Mouse (Mus musculus): ENCODE measurements around the gene Zdhhc12. TPM values are rescaled to one million over a fixed set of nuclear protein-coding genes. Genes with fewer than 3 reads are reported as not detected.

The Zdhhc12 gene
- polyA plus RNA-seq, 1 experiment from 2014 or later = 24.0 TPM

DNA sequence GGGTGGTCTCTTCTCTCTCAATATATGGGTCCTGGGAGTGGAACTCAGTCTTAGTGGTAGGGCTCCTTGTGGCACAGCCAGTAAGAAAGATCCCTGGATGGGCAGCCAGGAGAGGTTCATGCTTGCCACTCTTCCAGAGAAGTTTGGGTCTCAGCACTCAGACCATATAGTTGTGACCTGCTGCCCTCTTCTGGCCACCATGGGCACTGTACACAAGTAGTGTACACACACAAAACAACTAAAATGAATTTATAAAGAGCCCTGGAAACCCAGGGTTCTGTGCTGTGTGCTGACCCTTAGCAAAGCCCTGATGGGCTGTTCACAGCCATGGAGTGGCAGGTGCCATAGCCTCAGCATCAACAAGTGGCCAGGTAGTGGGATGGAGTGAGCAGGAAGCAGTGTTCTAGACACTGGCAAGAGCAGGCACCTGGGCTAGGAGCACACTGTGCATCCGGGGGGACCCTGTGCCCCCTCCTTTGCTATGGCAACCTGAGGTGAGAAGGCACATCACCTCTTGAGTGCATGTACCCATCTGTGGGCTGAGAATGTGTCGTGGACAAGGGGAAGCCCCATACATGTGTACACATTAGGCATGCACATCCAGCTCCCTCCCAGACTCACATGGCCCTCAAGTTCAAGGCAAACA, 2.6 kb upstream of the Zdhhc12 start:
- Histone ChIP-seq H3K27ac (no peak overlapping the region), H3K27me3 (no peaks in the 10 kb centered on the region), H3K4me3 (no peak overlapping the region), H3K9ac (no peak overlapping the region; the same call in 1 of the 2 replicates), H3K9me3 (no peaks in the 10 kb centered on the region), H3K4me2 (no peak overlapping the region), H3K36me3 (peaks cover 59% of the 10 kb centered on the region), H3K4me1 (peaks cover 20% of the 10 kb centered on the region)
- ATAC-seq (ENCODE audit: insufficient number of reproducible peaks, insufficient read depth, low FRiP score, low TSS enrichment, low read depth) = no peak
- WGBS = 88% methylated on average over 2 of the region's 2 CpGs

- H3K4me1 ChIP-seq = peaks cover 20% of the 10 kb centered on the region
- no peaks in the 10 kb centered on the region for H3K9me3 ChIP-seq
- 4% methylated on average over 13 of the region's 13 CpGs for WGBS
- H3K9ac ChIP-seq = peak overlapping the region; percentile 76
- no peaks in the 10 kb centered on the region for H3K27me3 ChIP-seq
- H3K4me2 ChIP-seq = peak overlapping the region; percentile 79
- no peak for ATAC-seq (ENCODE audit: insufficient number of reproducible peaks, insufficient read depth, low FRiP score, low TSS enrichment, low read depth)
- peaks cover 55% of the 10 kb centered on the region for H3K36me3 ChIP-seq
- peak overlapping the region; percentile 71; the same call in 1 of the 2 replicates for H3K27ac ChIP-seq
- H3K4me3 ChIP-seq = peak overlapping the region; percentile 66
Measured at GRCm38 (mm10) chr2:30094208-30094588, 750 bp upstream of the Zdhhc12 start.

DNA sequence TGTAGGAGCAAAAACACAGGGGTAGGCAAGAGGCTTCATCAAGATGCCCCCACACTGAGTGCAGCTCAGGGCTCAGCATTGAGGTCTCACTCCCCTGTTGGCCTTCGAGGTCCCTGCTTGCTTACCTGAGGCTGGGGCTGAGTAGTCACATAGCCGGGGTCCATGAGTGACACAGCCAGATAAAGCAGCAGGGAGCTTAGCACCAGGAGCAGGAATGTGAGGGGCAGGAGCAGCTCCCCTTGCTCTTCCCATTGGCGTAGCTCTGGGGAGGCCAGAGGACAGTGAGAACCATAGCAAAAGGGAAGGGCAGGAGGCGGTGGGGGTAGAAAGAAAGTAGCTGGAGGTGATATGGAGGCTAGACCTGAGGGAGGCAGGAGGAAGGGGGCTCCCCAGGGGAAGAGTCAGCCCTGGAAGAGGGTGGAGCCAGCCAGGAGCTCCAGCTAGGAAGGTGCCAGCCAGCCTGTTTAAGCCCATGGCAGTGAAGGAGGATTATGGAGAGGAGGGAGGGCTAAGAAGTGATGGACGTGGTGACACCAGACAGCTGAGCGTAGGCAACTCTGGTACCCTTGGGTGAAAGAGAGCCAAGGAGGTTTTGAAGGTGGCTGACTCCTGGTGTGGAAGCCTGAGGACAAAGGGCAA, 1.0 kb downstream of the Zdhhc12 start:
- Histone ChIP-seq H3K4me1 (peaks cover 20% of the 10 kb centered on the region), H3K27me3 (no peaks in the 10 kb centered on the region), H3K36me3 (peaks cover 41% of the 10 kb centered on the region), H3K4me2 (peak overlapping the region; percentile 79), H3K9me3 (no peaks in the 10 kb centered on the region), H3K4me3 (peak overlapping the region; percentile 66), H3K27ac (no peak overlapping the region; the same call in 1 of the 2 replicates), H3K9ac (peak overlapping the region; percentile 76)
- ATAC-seq (ENCODE audit: insufficient number of reproducible peaks, insufficient read depth, low FRiP score, low TSS enrichment, low read depth) = no peak
- WGBS = 53% methylated on average over 6 of the region's 6 CpGs

DNA sequence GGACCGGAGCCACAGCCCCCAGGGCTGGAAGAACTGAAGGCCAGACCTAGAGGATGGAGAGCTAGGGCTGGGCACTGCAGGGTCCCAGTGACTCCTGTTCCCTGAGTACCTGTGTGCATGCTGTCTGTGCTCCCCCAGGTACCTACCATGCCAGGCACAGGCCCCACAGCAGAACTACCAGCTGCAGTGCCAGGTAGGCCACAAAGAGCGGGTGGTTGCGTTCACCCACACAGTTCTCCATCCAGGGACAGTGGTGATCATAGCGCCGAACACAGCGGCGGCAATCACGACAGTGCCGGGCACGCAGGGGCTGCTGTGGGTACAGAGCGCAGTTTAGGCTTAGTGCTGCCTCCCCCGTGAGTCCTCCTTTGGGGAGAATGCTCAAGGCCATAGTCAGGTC, 1.9 kb downstream of the Zdhhc12 start:
- Histone ChIP-seq H3K36me3 (peaks cover 36% of the 10 kb centered on the region), H3K4me2 (no peak overlapping the region), H3K9ac (no peak overlapping the region), H3K4me1 (peaks cover 20% of the 10 kb centered on the region), H3K27ac (no peak overlapping the region), H3K9me3 (no peaks in the 10 kb centered on the region), H3K4me3 (no peak overlapping the region), H3K27me3 (no peaks in the 10 kb centered on the region)
- 95% methylated on average over 12 of the region's 12 CpGs for WGBS
- ATAC-seq (ENCODE audit: insufficient number of reproducible peaks, insufficient read depth, low FRiP score, low TSS enrichment, low read depth) = no peak

DNA sequence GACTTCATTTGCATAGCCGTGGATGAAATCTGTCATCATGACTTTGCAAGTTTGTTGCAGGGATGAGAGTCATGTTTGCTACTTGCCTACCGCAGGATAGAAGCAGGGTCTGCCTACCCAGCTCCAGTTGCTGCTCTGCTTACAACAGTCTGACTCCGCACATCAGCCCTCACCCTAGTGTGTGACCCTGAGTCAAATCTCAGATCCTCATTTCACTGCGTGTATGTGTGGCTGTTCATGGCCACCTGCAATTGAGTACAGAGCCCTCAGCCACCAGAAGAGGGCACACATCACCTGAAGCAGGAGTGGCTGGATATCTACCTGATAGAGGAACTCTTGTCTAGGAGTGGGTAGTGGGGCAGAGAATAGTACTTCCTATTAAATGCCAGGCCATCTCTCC, 6.1 kb downstream of the Zdhhc12 start:
- WGBS = 87% methylated on average over 4 of the region's 4 CpGs

GRCm38 (mm10) chr2:30084632-30085031, 8.8 kb downstream of the Zdhhc12 start:
- H3K9ac ChIP-seq = peak overlapping the region; percentile 61
- no peak overlapping the region for H3K27ac ChIP-seq
- 8% methylated on average over 12 of the region's 12 CpGs for WGBS
- no peaks in the 10 kb centered on the region for H3K9me3 ChIP-seq
- no peaks in the 10 kb centered on the region for H3K27me3 ChIP-seq
- peak; percentile 48; the same call in 1 of the 2 replicates for ATAC-seq (ENCODE audit: insufficient number of reproducible peaks, insufficient read depth, low FRiP score, low TSS enrichment, low read depth)
- H3K4me1 ChIP-seq = peaks cover 6% of the 10 kb centered on the region
- peak overlapping the region; percentile 28 for H3K4me3 ChIP-seq
- H3K36me3 ChIP-seq = peaks cover 8% of the 10 kb centered on the region
- peak overlapping the region; percentile 56 for H3K4me2 ChIP-seq

More for the DNA sequence above, 6.1 kb downstream of the Zdhhc12 start:
- Histone ChIP-seq H3K36me3 (peaks cover 29% of the 10 kb centered on the region), H3K4me1 (peaks cover 8% of the 10 kb centered on the region), H3K4me2 (no peak overlapping the region), H3K9me3 (no peaks in the 10 kb centered on the region), H3K9ac (no peak overlapping the region), H3K4me3 (no peak overlapping the region), H3K27me3 (no peaks in the 10 kb centered on the region), H3K27ac (no peak overlapping the region)
- ATAC-seq (ENCODE audit: insufficient number of reproducible peaks, insufficient read depth, low FRiP score, low TSS enrichment, low read depth) = no peak

- no peak for ATAC-seq (ENCODE audit: insufficient number of reproducible peaks, insufficient read depth, low FRiP score, low TSS enrichment, low read depth)
- Histone ChIP-seq H3K36me3 (peaks cover 7% of the 10 kb centered on the region), H3K4me3 (peak overlapping the region; percentile 28), H3K9me3 (no peaks in the 10 kb centered on the region), H3K9ac (no peak overlapping the region), H3K4me1 (peaks cover 6% of the 10 kb centered on the region), H3K4me2 (peak overlapping the region; percentile 56), H3K27ac (no peak overlapping the region), H3K27me3 (no peaks in the 10 kb centered on the region)
- 56% methylated on average over 5 of the region's 5 CpGs for WGBS
Measured at GRCm38 (mm10) chr2:30084113-30084512, 9.3 kb downstream of the Zdhhc12 start.

DNA sequence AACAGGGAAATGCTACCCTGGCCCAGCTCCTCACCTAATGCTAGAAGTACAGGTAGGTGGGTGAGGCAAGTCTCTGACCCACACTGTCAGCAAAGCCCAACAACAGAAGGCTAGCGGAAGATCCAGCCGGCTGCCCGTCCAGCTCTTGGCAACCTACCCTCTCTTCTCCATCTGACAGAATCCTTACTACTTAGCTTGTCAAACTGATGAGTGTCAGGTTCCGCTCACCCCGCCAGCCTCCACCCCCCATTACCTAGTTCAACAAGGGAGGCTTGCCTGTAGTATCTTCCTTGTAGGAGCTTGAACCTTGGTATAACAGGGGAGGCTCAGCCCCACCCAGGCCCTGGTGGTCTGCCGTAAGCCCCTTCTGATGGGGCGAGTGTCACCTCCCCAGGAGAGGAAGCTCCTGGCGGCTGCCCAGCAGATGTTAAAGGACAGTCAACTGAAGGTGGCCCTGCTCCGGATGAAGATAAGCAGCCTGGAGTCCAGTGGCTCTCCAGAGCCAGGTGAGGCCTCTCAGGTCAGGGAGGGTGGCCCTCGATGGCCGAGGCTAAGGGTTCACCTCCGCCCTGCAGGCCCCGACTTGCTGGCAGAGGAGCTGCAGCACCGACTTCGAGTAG, 13.2 kb downstream of the Zdhhc12 start:
- Histone ChIP-seq H3K4me3 (no peak overlapping the region), H3K4me2 (no peak overlapping the region), H3K27me3 (no peaks in the 10 kb centered on the region), H3K36me3 (peaks cover 3% of the 10 kb centered on the region; the same call in 1 of the 2 replicates), H3K9me3 (no peaks in the 10 kb centered on the region), H3K9ac (0 out of 2 replicates have a peak overlapping the region, but pooled peaks have one; percentile 32), H3K4me1 (peaks cover 22% of the 10 kb centered on the region), H3K27ac (no peak overlapping the region)
- WGBS = 80% methylated on average over 15 of the region's 15 CpGs
- ATAC-seq (ENCODE audit: insufficient number of reproducible peaks, insufficient read depth, low FRiP score, low TSS enrichment, low read depth) = no peak

GRCm38 (mm10) chr2:30078760-30079159, 14.7 kb downstream of the Zdhhc12 start:
- H3K9ac ChIP-seq = peak overlapping the region; percentile 74
- H3K4me1 ChIP-seq = peaks cover 16% of the 10 kb centered on the region
- H3K36me3 ChIP-seq = peaks cover 8% of the 10 kb centered on the region; the same call in 1 of the 2 replicates
- H3K9me3 ChIP-seq = no peaks in the 10 kb centered on the region
- H3K27me3 ChIP-seq = no peaks in the 10 kb centered on the region
- peak overlapping the region; percentile 62; the same call in 1 of the 2 replicates for H3K4me3 ChIP-seq
- 66% methylated on average over 4 of the region's 4 CpGs for WGBS
- H3K27ac ChIP-seq = peak overlapping the region; percentile 88
- peak overlapping the region; percentile 92 for H3K4me2 ChIP-seq
- ATAC-seq (ENCODE audit: insufficient number of reproducible peaks, insufficient read depth, low FRiP score, low TSS enrichment, low read depth) = no peak

DNA sequence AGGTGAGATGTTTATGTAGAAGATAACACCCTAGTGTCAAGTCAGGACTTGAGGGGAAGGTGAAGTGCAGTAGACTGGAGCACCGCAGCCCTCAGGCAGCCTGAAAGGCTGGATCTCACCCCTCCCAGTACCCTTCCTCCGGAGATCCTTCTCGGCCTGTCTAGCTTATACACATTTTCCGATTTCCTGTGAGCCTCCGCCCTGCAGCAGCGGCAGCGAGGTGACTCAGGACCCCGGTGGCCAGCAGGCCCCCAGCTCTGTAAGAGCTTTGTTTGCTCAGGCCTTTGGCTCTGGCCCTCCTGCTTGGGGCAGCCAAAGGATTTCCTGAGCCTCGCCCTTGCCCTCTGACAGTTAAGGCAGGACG, 15.1 kb downstream of the Zdhhc12 start:
- Histone ChIP-seq H3K9me3 (no peaks in the 10 kb centered on the region), H3K4me2 (peak overlapping the region; percentile 92), H3K4me3 (peak overlapping the region; percentile 62), H3K9ac (peak overlapping the region; percentile 74), H3K36me3 (peaks cover 11% of the 10 kb centered on the region), H3K27ac (peak overlapping the region; percentile 88), H3K27me3 (no peaks in the 10 kb centered on the region), H3K4me1 (peaks cover 16% of the 10 kb centered on the region)
- no peak for ATAC-seq (ENCODE audit: insufficient number of reproducible peaks, insufficient read depth, low FRiP score, low TSS enrichment, low read depth)
- WGBS = 10% methylated on average over 10 of the region's 10 CpGs

GRCm38 (mm10) chr2:30077502-30078348, 15.7 kb downstream of the Zdhhc12 start, which contains the start of gene Pkn3:
TSS of gene Pkn3 (plus strand) at chr2:30077684.
- no peaks in the 10 kb centered on the region for H3K9me3 ChIP-seq
- ATAC-seq (ENCODE audit: insufficient number of reproducible peaks, insufficient read depth, low FRiP score, low TSS enrichment, low read depth) = peak; percentile 73
- peak within 1 kb of the TSS; percentile 62 for H3K4me3 ChIP-seq
- peak within 1 kb of the TSS; percentile 88 for H3K27ac ChIP-seq
- H3K36me3 ChIP-seq = peaks cover 17% of the 10 kb centered on the region
- H3K27me3 ChIP-seq = no peaks in the 10 kb centered on the region
- peak within 1 kb of the TSS; percentile 74 for H3K9ac ChIP-seq
- peak within 1 kb of the TSS; percentile 92 for H3K4me2 ChIP-seq
- peaks cover 16% of the 10 kb centered on the region for H3K4me1 ChIP-seq
- WGBS = under 1% methylated on average over 53 of the region's 53 CpGs

Measured in embryonic facial prominence, embryonic 13.5 days (tissue).